Mouse (Mus musculus): Measurements from ENCODE around the gene Ikzf3.

GRCm38 (mm10) chr11:98495176-98495719 lies 50.6 kb downstream of the Ikzf3 start:
- no peak for TF ChIP-seq CTCF (IDR thresholded peaks at IDR 0.05; ENCODE audit: extremely low read depth, insufficient read depth, insufficient read length, insufficient replicate concordance)
- TF ChIP-seq POLR2A (IDR thresholded peaks at IDR 0.05; ENCODE audit: low read depth, low read length) = no peak

Measured in spleen, adult 2 months (tissue).